Mouse (Mus musculus) skeletal muscle tissue, adult 2 months (tissue): ENCODE results near the gene Sec61g.
"Not testable (repeated sequence)": the region's sequence is repeated elsewhere in the genome, so short reads cannot be mapped to it uniquely, and the experiment has no call there.

Experiments
- DNase-seq: peaks from one replicate; pipeline ENCODE4 v3.0.0-alpha.2; 2012; ENCODE audit warnings: low read depth, low spot score

Sec61g gene

DNA sequence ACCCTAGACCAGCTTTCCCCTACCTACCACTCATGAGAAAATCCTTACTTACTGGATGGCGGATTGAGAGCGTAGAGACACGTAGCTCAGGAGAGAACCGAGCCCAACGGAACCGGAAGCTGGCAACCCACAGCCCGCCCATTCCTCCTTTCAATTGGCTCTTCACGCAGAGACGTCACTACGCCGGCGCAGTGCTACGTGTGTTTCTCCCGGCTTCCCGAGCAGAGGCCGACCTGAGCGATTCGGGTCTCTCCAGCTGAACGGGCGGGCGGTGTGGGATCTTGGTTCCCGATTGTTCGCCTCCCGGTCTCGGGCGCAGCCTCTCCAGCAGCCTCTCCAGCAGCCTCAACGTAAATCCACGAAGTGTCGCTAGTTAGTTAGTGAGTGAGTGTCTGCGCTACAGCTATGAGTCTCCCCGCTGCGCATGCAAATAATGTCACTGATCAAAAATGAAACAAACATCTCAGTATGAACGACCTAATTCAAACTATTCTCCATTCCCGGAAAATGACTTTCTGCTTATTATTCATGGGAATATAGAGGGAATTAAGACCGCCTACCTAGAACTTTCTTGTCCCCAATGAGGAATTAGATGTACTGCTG, at the start of gene Sec61g:
TSS of gene Sec61g (minus strand) at position 433 of the 603 bp plus-strand sequence.
- peak; percentile 91 for DNase-seq

DNA sequence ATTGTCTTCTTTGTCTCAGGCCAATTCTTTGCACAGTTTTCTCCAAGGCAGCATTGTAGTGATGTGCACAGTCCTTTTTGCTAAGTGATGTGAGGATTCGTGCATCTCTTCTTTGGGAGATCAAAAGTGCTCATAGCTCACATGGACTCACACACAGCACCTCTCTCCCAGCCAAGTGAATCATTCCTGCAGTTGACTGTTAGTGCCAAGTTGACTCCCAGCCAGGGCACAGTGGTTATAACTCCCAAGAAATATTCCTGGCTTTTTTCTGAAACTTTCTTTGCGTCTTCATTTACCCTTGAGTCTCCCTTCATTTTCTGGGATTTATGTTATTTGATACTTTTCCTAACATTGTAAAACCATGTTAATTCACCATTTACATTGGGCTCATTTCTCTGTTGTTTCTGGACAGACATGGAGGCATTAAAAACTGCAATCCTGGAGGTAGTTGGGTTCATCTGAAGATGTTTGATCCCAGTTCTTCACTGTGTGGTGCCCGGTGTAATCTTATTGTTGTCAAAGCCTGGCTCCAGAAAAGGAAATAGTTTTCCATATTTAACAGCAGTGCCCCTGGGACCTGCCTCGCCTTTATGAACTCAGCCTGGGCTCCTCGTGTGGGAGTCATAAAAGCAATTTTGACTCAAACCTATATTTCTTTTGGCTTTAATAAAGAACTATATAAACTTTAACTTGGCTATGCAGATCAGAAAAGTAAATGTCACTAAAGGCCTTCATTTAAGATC, 38.3 kb upstream of the Sec61g start:
- DNase-seq: peak; percentile 78

DNA sequence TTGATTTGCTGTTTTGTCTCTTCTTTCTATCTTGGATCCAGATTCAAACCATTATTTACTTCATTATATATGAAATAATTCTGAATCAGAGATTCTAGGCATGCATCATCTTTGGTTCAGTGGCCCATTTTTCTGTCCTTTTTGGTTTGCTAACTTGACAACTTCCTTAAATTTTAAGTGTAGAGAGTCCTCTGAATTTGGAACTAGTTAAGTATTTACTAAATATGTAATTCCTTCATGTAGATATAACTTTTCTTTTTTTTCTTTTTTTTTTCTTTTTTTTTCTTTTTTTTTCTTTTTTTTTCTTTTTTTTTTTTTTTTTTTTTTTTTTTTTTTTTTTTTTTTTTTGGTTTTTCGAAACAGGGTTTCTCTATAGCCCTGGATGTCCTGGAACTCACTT, 29.1 kb upstream of the Sec61g start:
- DNase-seq: no peak

DNA sequence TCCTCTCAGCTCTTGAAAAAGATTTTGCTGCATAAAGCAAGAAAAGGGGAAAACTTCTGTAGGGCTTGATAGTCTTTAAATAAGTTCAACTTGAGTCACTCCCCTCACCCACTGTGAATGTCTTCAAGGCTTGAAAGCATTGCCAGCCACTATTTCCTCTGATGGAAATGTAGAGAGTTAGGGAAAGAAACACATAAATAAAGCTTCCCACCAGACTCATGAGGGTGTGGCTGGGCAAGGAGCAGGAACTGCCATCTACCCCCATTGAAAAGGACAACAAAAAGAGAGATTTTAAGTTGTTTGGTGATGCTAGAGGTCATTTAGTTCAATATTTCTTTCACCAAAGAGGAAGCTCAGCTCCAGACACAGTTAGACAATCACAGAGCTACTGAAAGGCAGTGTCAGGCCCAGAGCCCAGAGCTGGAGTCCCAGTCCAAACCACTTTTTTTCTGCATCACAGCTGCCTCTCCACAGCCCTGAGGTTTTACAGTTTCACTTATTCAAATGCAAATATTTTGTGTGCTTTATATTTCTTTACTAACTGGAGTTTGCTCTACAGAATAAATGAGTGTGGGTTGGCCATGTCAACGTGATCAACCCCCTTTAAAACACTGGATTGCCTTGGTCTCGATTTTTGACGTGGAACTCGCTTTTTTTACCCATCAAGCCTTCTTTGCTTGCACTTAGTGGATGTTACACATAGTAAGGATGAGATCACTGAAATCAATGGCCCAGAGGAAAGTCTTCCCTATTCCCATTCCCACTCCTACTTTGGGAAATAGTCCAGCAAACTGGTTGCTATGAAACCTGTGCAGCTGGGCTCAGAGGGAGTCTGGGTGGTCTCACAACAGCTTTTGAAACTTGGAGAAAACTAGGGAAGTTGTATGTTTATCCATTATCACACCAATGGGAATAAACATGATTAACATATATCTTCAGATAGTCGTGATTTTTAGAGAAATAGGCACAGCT, 26.6 kb upstream of the Sec61g start:
- no peak for DNase-seq

DNA sequence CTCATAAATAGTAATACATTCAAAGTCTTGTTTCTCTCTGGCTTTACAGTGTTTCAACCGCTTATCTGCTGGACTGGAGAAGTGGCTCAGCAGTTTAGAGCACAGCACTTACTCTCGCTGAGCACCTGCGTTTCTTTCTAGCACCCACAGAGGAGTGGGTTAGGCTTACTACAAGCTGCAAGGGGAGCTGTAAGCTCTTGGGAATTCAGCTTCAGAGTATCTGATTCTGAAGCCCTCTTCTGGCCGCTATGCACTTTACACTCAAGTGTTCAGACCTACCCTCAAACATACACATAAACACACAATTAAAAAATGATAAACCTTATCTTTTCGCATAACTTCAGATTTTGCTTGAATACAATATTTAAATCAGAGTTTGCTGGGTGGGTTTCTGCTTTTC, 24.6 kb upstream of the Sec61g start:
- no peak for DNase-seq

DNA sequence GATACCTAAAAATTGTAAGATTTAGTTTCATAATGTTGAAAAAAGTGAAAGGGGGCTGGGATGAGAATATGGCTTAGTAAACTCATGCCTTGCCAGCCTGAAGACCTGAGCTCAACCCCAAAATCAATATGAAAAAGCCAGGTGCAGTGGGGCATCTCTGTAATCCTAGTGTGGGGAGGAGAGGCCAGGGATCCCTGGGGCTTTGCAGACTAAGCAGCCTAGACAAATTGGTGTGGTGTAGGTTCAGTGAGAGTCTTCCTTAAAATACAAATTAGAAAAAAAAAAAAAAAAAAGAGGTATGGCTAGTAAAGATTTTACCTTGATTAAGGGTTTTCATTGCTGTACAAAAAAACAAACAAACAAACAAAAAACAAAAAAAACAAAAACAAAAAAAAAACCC, 20.6 kb upstream of the Sec61g start:
- no peak for DNase-seq

DNA sequence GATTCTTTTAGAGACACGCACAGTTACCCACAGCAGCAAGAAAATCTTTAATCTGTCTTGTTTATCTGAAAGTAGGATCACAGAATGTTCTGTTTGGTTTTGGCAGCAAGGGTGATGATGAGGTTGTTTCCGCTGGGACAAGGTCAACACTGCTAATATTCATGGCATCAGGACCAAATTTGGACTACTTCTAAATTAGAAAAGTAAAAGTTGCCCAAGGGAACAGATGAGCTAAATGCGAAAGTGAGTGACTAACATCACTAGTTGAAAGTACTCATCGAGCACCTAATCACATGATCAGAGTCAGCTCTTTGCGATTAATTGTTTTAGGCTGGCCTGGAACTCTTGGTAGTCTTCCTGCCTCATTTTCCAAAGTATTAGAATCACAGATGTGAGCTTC, 20.1 kb upstream of the Sec61g start:
- DNase-seq: peak; percentile 87

DNA sequence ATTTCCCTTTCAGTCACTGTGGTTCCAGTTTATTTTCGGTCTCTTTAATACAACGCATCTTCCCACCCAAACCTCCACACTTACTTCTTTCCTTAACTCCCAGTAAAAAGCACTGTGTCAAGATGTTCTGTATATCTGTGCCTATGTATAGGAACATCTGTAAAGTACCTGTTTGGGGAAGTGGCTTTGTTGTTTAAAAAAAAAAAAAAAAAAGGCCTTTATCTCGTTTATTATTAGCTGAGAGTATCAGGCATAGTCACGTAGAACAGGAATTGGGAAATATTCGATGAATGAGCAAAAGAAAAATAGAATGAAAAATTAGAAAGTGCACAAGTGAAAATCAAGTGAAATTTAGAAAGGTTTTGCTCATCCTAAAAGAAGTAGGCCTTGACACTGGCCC, 19.5 kb upstream of the Sec61g start:
- DNase-seq: no peak

DNA sequence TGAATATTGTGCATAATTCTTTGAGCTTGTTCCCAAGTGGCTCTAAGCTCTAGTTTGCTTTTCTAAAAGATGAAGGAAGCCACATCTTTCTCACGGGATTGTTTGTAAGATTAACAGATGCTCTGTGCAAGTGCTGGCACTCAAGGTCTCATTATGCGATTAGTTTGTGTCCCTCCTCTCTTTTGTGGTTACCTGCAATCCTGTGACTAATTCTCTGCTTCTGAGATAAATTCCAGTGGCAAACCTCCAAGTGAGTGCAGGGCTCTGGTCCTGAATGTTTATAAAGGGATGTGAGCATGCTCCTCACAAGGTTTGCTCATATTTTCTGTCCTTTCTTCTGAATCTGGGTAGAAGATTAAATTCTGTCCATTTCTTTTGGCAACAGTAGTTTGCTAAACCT, 18.2 kb upstream of the Sec61g start:
- DNase-seq: no peak

DNA sequence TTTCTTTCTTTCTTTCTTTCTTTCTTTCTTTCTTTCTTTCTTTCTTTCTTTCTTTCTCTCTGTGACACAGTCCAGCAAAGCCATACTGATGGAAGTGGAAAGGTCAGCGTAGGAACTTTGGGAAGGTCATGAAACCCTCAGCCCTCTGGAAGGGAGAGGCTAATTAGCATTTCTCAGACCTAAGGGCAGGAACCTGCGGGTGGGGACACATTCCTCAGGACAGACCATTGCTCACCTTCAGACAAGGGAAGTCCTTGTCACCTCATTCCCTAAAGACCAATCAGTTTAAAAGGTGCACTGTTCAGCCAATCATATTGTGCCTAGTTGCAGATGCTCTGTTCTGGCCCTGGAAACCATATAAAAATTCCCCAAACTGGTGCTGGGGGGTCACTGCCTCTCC, 17.4 kb upstream of the Sec61g start:
- no peak for DNase-seq

DNA sequence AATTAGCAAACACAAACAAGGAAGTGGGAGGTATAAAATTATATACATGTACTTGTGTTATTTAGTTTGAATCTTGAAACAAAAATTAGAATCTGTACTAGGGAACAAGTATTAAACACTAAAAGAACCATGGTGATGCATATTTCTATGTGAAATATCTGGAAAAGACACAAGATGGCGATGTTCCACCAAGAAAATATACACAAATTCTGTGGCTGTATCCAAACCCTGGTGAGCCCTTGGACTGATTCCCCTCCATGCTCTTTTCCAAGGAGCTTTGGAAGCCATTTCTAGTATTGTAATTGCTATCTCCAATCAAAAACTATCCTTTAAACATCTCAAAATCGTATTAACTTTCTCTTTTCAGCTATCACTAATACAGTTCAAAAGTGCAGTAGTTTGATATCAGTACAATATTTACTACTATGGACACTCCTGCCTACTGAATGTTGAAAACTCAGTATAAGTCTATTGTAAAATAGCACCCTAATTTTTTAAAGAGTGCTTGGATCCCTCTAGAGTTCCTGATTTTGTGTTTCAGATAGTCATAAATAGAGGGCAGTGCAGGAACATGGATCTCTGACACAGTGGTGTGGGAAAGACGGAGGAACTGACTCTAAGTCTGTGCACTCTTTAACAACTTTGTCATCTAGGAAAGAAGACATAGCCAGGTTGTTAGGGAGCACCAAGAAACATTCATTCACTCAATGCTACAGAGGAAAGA, 16.8 kb upstream of the Sec61g start:
- DNase-seq: peak; percentile 64

DNA sequence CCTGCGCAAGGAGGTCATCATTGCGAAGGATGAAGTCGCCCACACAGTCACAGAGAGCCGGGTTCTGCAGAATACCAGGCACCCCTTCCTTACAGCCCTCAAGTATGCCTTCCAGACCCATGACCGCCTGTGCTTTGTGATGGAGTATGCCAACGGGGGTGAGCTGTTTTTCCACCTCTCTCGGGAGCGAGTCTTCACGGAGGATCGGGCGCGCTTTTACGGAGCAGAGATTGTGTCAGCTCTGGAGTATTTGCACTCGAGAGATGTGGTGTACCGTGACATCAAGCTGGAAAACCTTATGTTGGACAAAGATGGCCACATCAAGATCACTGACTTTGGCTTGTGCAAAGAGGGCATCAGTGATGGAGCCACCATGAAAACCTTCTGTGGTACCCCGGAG, 6.8 kb upstream of the Sec61g start:
- DNase-seq: not testable (repeated sequence)

DNA sequence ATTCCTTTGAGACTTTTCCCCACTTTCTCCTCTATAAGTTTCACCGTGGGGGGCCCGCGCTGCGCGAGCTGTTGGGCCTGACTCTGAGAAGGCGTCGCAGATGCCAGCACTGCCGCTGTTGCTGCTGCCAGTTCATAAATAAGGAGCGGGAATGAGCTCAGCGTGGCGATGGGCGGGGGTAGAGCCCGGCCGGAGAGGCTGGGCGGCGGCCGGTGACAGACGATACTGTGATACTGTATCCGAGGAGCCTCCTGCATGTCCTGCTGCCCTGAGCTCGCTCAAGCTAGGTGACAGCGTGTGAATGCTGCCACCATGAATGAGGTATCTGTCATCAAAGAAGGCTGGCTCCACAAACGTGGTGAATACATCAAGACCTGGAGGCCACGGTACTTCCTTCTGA, 5.9 kb upstream of the Sec61g start:
- DNase-seq: not testable (repeated sequence)

DNA sequence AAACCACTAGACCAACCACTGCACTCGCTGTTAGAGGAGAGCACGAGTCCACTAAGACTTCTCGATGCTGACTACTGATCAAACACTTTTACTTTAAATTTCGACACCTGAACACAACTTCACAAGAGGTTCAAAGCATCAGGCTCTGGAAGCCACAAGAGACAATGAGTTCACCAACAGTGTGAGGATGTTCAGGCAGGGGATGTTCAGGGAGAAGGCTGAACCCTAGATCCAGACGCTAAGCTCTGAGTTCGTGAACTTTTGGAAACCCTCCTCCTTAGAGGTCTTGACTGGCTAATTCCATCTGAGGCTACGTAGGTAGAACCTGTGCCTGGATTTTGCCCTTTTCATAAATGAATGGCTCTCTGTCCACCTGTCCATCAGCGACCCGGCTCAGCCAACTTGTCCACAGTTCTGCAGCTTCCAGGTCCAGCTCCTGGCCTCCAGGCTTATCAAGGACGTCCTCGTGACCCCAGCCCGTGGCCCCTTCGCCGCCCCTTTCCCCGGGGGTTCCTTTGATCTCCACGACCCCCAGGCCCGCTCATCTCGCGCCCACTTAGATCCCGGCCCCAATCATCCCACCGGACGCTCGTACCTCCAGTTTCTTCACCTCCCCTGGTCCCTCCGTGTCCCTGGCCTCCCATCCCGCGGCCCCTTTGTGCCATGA, 766 bp downstream of the Sec61g start:
- no peak for DNase-seq

DNA sequence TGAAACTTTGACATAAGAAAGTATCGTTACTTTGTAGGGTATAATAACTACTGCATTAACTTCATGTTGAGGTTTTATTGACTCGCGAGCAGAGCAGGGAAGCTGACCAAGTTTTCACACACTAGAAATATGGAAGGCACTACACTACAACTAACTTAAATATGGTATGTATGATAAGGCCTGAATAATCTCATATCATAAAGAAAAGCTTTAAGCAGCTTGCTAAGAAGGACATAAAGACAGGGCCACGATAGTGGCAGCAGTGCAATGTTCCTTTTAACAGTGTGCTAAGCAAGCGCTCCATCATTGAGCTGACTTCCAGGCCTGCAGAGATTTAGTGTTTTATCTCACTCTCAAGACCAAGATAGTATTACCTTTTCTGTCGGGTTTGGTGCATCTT, 2.3 kb downstream of the Sec61g start:
- no peak for DNase-seq

DNA sequence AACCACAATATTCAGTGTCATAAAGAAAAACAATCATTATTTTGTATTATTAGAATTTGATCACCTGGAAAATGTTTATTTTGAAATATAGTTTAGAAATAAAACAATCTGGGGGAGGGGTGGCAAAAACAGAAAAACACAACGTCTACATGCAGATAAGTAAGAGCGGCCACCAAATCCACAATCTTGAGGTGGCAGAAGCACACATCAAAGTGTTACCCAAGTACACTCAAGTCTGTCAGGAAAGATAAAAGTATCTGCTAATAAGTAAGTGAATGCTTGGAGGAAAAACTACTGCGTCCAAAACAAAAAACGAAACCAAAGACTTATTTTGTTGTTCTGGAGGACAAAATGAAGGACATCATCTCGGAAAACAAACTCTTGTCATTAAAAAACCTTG, 5.1 kb downstream of the Sec61g start:
- no peak for DNase-seq

DNA sequence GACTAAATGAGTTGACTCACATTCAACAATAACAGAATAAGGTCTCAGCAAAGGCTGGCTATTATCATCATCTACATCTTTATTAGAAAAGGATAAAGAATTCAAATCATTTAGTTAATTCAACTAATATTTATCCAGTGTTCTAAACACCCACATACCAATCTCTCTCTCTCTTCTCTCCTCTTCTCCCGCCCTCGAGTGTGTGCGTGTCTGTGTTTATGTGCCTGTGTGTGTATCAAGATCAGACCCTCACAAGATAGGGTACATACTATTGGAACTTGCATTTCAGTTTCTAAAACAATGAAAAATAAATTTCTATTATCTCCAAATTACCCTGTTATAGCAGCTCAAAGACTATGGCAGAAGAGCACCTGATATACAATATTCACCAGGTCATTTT, 5.5 kb downstream of the Sec61g start:
- DNase-seq: no peak

DNA sequence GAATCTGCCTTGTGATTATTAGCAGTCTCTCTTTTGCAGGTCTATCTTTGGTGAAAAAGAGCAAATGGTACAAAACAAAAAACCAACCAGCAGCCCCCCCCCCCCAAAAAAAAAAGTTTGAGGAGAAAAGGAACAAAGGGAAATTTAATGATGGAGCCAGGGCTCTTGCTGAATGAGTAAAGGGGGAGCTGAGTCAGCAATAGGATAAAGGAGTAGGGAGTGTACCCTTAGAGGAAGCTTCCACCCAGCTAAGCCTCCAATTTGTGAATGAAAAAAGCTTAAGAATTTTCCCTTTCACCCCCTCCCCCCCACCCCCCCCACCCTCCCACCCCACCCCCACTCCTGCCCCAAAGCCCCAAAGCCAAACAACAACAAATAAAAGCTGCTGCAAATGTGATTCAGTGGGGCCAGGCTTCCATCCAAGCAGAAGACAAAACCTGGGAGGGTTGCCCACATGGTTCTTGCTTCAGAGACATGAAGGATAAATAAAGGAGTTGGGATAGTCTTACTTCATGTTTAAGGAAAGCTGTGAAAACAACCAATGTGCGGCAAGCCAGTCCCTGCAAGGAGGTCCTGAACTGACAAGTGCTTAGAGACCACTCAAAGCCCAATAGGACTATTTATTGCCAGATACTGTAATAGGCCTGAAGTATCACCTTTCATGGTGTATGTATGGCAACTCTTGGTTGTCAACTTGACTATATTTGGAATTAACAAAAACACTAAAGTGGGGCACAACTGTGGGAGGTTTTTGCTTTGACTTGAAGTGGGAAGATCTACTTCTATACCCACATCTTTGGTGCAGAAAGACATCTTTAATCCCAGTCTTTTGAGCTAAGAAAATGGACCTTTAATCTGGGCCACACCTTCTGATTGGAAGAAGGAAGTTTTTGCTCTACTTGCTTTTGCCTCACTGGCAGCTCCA, 9.3 kb downstream of the Sec61g start:
- DNase-seq: no peak
